Mouse (Mus musculus): Measurements from ENCODE around the gene 4930402H24Rik.

DNA sequence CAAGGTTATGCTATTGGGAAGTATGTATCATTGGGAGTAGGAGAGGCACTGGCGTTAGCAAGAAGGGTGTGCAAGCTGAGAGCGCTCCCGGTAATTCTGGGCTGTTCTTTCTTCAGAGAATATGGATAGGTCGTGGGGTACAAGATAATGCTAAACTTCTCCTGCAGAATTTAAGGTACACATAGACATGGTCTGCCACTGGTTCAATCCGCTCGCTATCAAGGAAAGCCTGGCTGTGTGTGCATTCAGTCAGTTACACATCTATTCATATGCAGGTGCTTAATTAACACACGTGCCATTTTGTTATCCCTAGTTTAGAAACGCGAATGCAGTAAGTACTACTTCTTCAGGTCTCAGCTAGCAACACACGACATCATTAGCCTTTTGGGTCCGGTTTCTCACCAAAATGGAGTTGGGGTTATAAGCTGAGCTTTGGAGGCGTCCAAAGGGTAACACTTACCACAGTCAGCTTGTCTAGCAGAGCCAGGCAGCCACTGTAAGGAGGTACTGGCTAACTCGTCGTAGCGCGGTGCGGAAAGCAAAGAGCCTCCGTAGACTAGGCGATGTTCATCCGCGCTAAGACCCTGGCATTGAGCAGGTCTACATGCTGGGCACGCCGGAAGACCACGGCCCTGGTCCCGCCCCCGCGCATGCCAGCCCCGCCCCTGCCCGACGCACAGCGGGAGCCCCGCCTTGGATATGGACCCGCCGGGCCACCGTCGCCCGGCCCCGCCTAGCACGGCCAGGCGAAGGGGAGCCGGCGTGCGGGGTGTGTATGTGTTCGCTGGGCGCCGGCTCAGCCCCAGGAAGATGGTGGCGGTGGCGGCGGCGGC lies at the start of gene 4930402H24Rik, which contains the start of gene Atrn:
- no peak for TF ChIP-seq CTCF (IDR thresholded peaks at IDR 0.05)
- TF ChIP-seq EP300 (IDR thresholded peaks at IDR 0.05) = no peak

Measured in lung, postnatal 0 days (tissue).